Mouse (Mus musculus) heart, adult 2 months (tissue): ENCODE data around the gene Tcte2. TPM values are rescaled to one million over a fixed set of nuclear protein-coding genes. Genes with fewer than 3 reads are reported as not detected.
"Not testable (repeated sequence)": the region's sequence is repeated elsewhere in the genome, so short reads cannot be mapped to it uniquely, and the experiment has no call there.

Source experiments
- DNase-seq, 2 experiments: peaks; one replicate each; pipeline ENCODE4 v3.0.0; 2021
- H3K27ac ChIP-seq: fragments of 200-600 bp; 2 replicates; pipeline ENCODE4 v1.8.1; 2022
- H3K27me3 ChIP-seq: fragments of 200-500 bp; 2 replicates; pipeline ENCODE4 v1.6.1; 2012; ENCODE audit warnings: mild to moderate bottlenecking, low read length, inconsistent platforms, mixed read lengths; ENCODE audit not compliant: control insufficient read depth, insufficient read depth
- H3K36me3 ChIP-seq: fragments of 200-500 bp; 2 replicates; pipeline ENCODE4 v1.6.1; 2012; ENCODE audit warnings: low read length, inconsistent platforms; ENCODE audit not compliant: control insufficient read depth, insufficient read depth
- H3K4me1 ChIP-seq: fragments of 200-500 bp; 2 replicates; pipeline ENCODE4 v1.6.1; 2011; ENCODE audit warnings: low read length; ENCODE audit not compliant: control insufficient read depth, insufficient read depth
- H3K4me3 ChIP-seq: fragments of 200-600 bp; 2 replicates; pipeline ENCODE4 v1.8.1; 2022
- H3K79me2 ChIP-seq: fragments of 200-500 bp; replicated peaks from 2 replicates; pipeline ENCODE4 v1.6.1; 2012; ENCODE audit warnings: mild to moderate bottlenecking, inconsistent platforms, low read length, moderate library complexity, mixed read lengths; ENCODE audit not compliant: control insufficient read depth, insufficient read depth
- H3K9ac ChIP-seq: fragments of 200-500 bp; 2 replicates; pipeline ENCODE4 v1.6.1; 2012; ENCODE audit warnings: low read depth, mild to moderate bottlenecking, control low read depth, inconsistent platforms, low read length, mixed read lengths
- CTCF ChIP-seq: fragments of 200-600 bp; IDR thresholded peaks from 2 replicates; pipeline ENCODE4 v1.8.1; 2022; ENCODE audit warnings: antibody characterized with exemption, mild to moderate bottlenecking, moderate library complexity
- EP300 ChIP-seq: fragments of 200-500 bp; IDR thresholded peaks from 2 replicates; pipeline ENCODE4 v1.6.1; 2011; ENCODE audit warnings: low read depth, low read length, control low read depth; ENCODE audit not compliant: insufficient read depth
- POLR2A ChIP-seq: fragments of 200-500 bp; IDR thresholded peaks from 2 replicates; pipeline ENCODE4 v1.6.1; 2011; ENCODE audit warnings: mild to moderate bottlenecking, low read depth, low read length, control low read depth; ENCODE audit not compliant: insufficient read depth
- WGBS: fragments of 180-500 bp; shearing (Covaris S2); methylation state at CpG from one replicate; pipeline ENCODE4 v1.1.7; 2018; 5-methylcytosine and 5-hydroxymethylcytosine counted together
- intact Hi-C: fragments of 180-260 bp; cut with DNase I; formaldehyde crosslinking; loops from one replicate; pipeline ENCODE4 v1.15.1; 2025
- long read RNA-seq: library from polyadenylated mRNA; stranded (forward); transcript quantifications from one replicate; pipeline ENCODE4 v2.0.0, GENCODE M21; 2021
- polyA plus RNA-seq: library from polyadenylated mRNA; depleted of rRNA; stranded (reverse); fragments of >200 nt; gene quantifications from 2 replicates; pipeline ENCODE4 v1.2.3, GENCODE M21; 2012; rRNA removed
- total RNA-seq, 2 experiments: library from RNA; stranded (reverse); gene quantifications; 2 replicates each; pipeline ENCODE4 v1.2.3; 2021

The Tcte2 gene
- total RNA-seq: 1 to 10 TPM; 3.8 to 6.3 TPM
- polyA plus RNA-seq: 2.5 and 3.5 TPM in 2 replicates
- long read RNA-seq, partial matches to known transcripts: 0 of 4 reads
- long read RNA-seq, other reads (novel, unspliced or antisense): 2 of 4 reads

DNA sequence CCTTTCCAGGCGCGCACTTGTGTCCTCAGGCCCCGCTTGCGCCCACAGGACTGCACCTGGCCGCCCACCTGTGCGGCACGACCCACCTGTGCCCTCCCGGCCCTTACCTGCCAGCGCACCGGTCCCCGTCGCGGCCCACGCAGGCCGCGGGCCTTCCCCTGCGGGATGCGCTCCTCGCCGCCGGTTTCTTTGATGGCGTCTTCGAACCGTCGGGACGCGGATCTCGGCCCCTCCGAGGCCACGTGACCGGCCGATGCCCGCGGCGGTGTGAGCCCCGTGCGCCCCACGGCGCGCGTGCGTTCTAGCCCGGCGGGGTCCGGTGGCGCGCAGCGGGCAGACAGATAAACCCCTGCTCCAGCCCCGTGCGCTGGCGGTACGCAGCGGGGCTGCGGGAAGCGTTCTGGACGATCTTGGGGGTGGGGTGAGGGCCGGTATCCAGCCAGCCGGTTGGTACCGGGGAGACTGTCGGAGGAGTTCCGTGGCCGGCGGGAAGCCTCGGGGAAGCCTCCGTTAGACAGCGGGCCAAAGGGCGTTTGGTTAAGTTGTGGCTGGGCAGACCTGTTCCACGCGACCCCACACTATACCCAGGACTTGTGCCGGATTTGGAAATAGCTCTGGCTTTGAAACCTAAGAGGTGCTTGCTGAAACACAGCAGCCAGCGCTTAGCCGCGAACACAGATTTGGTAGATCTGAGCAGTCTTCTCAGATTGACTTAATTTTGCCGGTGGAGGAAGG lies at the start of gene Tcte2:
Tcte2 (minus strand) TSS at position 647 of the 735 bp plus-strand sequence.
- Histone ChIP-seq H3K27ac (peak within 1 kb of the TSS; percentile 78), H3K9ac (peak within 1 kb of the TSS; percentile 87), H3K79me2 (peaks cover 3% of the 10 kb centered on the region; the same call in 1 of the 2 replicates), H3K4me1 (peaks cover 2% of the 10 kb centered on the region; the same call in 1 of the 2 replicates), H3K4me3 (peak within 1 kb of the TSS; percentile 63), H3K36me3 (peaks cover 2% of the 10 kb centered on the region), H3K27me3 (no peaks in the 10 kb centered on the region)
- DNase-seq: peak; percentile 59 to 67
- WGBS: 1% methylated on average over 73 of the region's 74 CpGs
- no peak for TF ChIP-seq CTCF
- TF ChIP-seq EP300: no peak
- TF ChIP-seq POLR2A: no peak
- intact Hi-C loops: loop anchor here (2.0 kb wide), 1 partner anchor 61 kb away; no protein-coding TSS in a partner anchor

- H3K4me1 ChIP-seq: no peaks in the 10 kb centered on the region
- no peak overlapping the region for H3K27ac ChIP-seq
- no peaks in the 10 kb centered on the region for H3K27me3 ChIP-seq
- intact Hi-C loops: no loop called here
- no peak overlapping the region for H3K9ac ChIP-seq
- peaks cover 4% of the 10 kb centered on the region; the same call in 1 of the 2 replicates for H3K36me3 ChIP-seq
- H3K79me2 ChIP-seq: no peaks in the 10 kb centered on the region
- TF ChIP-seq POLR2A (no peak), CTCF (no peak), EP300 (no peak)
- no peak for DNase-seq
- no peak overlapping the region for H3K4me3 ChIP-seq
- WGBS: 78% methylated on average over 1 of the region's 1 CpGs
These were observed 44.4 kb upstream of the Tcte2 start for GRCm38 (mm10) chr17:13806016-13806415.

DNA sequence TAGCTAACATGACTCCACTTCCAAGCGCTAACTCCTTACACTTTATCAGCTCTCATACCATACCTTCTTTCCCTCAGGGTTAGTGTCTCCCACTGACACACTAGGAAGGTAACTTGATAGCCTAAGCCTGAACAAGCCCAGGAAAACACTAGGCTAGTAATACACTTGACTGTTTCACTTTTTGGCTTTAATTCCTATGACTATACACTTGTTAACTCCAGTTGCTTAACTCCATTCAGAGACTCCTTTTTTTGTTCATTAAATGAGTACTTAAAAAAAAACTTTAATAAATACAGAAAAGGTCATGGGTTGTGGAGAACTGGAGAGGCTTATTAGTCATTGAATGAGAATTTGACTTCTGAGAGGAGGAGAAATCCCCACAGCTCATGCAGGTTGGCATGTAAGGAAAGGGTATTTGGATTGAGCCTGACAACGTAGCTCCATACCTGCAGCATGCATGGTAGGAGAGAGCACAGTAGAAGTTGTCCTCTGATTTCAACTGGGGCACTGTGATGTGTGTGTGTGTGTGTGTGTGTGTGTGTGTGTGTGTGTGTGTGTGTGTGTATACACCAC lies 41.3 kb upstream of the Tcte2 start:
- Histone ChIP-seq H3K9ac (no peak overlapping the region), H3K27ac (no peak overlapping the region), H3K4me3 (no peak overlapping the region), H3K27me3 (no peaks in the 10 kb centered on the region), H3K4me1 (no peaks in the 10 kb centered on the region; the same call in 1 of the 2 replicates), H3K79me2 (peaks cover 4% of the 10 kb centered on the region; the same call in 1 of the 2 replicates), H3K36me3 (peaks cover 4% of the 10 kb centered on the region; the same call in 1 of the 2 replicates)
- intact Hi-C loops: no loop called here
- TF ChIP-seq EP300: no peak
- no peak for DNase-seq
- 78% methylated on average over 2 of the region's 2 CpGs for WGBS

- no peak overlapping the region for H3K27ac ChIP-seq
- no peaks in the 10 kb centered on the region for H3K36me3 ChIP-seq
- no peaks in the 10 kb centered on the region for H3K27me3 ChIP-seq
- H3K4me1 ChIP-seq: no peaks in the 10 kb centered on the region; the same call in 1 of the 2 replicates
- TF ChIP-seq EP300: no peak
- TF ChIP-seq CTCF: no peak
- no peak for TF ChIP-seq POLR2A
- 90% methylated on average over 1 of the region's 1 CpGs for WGBS
- H3K9ac ChIP-seq: no peak overlapping the region
- peaks cover 5% of the 10 kb centered on the region; the same call in 1 of the 2 replicates for H3K79me2 ChIP-seq
- H3K4me3 ChIP-seq: no peak overlapping the region
- intact Hi-C loops: no loop called here
- no peak for DNase-seq
These were observed 36.1 kb upstream of the Tcte2 start for GRCm38 (mm10) chr17:13797691-13798090.

DNA sequence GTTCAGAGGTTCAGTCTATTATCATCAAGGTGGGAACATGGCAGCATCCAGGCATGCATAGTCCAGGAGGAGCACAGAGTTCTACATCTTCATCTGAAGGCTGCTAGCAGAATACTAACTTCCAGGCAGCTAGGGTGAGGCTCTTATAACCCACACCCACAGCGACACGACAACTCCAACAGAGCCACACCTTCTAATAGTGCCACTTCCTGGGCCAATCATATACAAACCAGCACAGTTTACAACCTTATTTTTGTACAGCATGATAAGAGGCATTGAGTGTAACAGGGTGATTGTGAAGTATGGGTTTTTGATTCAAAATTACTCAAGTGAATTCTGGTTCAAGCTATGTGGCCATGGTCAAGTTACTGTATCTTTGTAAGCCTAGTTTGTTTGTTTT lies 28.4 kb upstream of the Tcte2 start:
- H3K36me3 ChIP-seq, DNase-seq, H3K27me3 ChIP-seq, H3K4me1 ChIP-seq, H3K4me3 ChIP-seq, H3K9ac ChIP-seq, intact Hi-C loops, H3K27ac ChIP-seq, H3K79me2 ChIP-seq: not testable (repeated sequence)
- 69% methylated on average over 2 of the region's 2 CpGs for WGBS

GRCm38 (mm10) chr17:13783469-13783868 lies 21.8 kb upstream of the Tcte2 start:
- Histone ChIP-seq H3K4me3 (no peak overlapping the region), H3K27ac (no peak overlapping the region), H3K36me3 (peaks cover 2% of the 10 kb centered on the region), H3K9ac (no peak overlapping the region), H3K79me2 (peaks cover 5% of the 10 kb centered on the region), H3K4me1 (peaks cover 11% of the 10 kb centered on the region), H3K27me3 (no peaks in the 10 kb centered on the region)
- TF ChIP-seq EP300: no peak
- no peak for TF ChIP-seq POLR2A
- TF ChIP-seq CTCF: no peak
- no peak for DNase-seq
- intact Hi-C loops: no loop called here
- WGBS: 69% methylated on average over 1 of the region's 1 CpGs
